Comparison of ENCODE assay signal across 9 mouse cellular contexts in genomic region chr2:26583640-26584039, GRCm38 (mm10). TPM values are rescaled to one million over a fixed set of nuclear protein-coding genes. Genes with fewer than 3 reads are reported as not detected.
A peak's percentile ranks its signal among the peaks of the same experiment; 100 is the strongest.
DNase-seq lines count a peak whose midpoint lies in the region; ATAC-seq lines count a peak whose summit lies in the region.
"Had no signal": no experiment of that assay in that cellular context is flagged by ENCODE, and none has a peak within 500 bp of the region (broad histone marks: within the 10 kb centered on the region; RNA-seq: fewer than 3 reads in every experiment).

No protein-coding gene starts in this region.

- no peak overlapping the region for H3K4me2 ChIP-seq in kidney, embryonic 14.5 days (replicated peaks; ENCODE audit: low read depth, low read length)
- H3K4me2 ChIP-seq in lung, embryonic 16.5 days (ENCODE audit: low read depth, low read length), result peak overlapping the region; percentile 45; the same call in 1 of the 2 replicates

- 37% methylated on average over 11 of the region's 11 CpGs for WGBS in kidney, embryonic 14.5 days
- WGBS in lung, embryonic 16.5 days, result 25% methylated on average over 11 of the region's 11 CpGs

- H3K9me3 ChIP-seq in kidney, embryonic 14.5 days (ENCODE audit: control insufficient read depth, low read length), result no peaks in the 10 kb centered on the region
- H3K9me3 ChIP-seq in lung, embryonic 16.5 days (ENCODE audit: control insufficient read depth, low read length), result no peaks in the 10 kb centered on the region

- H3K9ac ChIP-seq in kidney, embryonic 14.5 days (ENCODE audit: low read depth, low read length), result peak overlapping the region; percentile 53; the same call in 1 of the 2 replicates
- H3K9ac ChIP-seq in lung, embryonic 16.5 days (ENCODE audit: low read length), result peak overlapping the region; percentile 83

- peaks cover 16% of the 10 kb centered on the region for H3K4me1 ChIP-seq in kidney, embryonic 14.5 days (ENCODE audit: control insufficient read depth, insufficient read depth, low read length)
- H3K4me1 ChIP-seq in lung, embryonic 16.5 days (replicated peaks; ENCODE audit: control insufficient read depth, insufficient read depth, low read length), result peaks cover 17% of the 10 kb centered on the region

- no peaks in the 10 kb centered on the region for H3K36me3 ChIP-seq in kidney, embryonic 14.5 days (ENCODE audit: control insufficient read depth, insufficient read depth, low read length)
- H3K36me3 ChIP-seq in lung, embryonic 16.5 days (ENCODE audit: control insufficient read depth, insufficient read depth, low read length), result no peaks in the 10 kb centered on the region; the same call in 1 of the 2 replicates

- DNase-seq in gastrocnemius, postnatal 14 days, result peak; percentile 37
- DNase-seq in gastrocnemius, postnatal 4 days (ENCODE audit: low spot score in 2 of 2), result no peak
- peak; percentile 92 for DNase-seq in heart, adult 8-10 months (ENCODE audit: low spot score)
- no peak for DNase-seq in layer of hippocampus, adult 9-11 months
- DNase-seq in natural killer cell, adult 2 months (ENCODE audit: low spot score in 2 of 2), result no peak
- DNase-seq in spleen, postnatal 10 days (ENCODE audit: low spot score in 2 of 2), result no peak

- H3K4me3 ChIP-seq in kidney, embryonic 14.5 days (ENCODE audit: low read length), result peak overlapping the region; percentile 66; the same call in 1 of the 2 replicates
- peak overlapping the region; percentile 71 for H3K4me3 ChIP-seq in lung, embryonic 16.5 days (ENCODE audit: low read length)

- no peak for ATAC-seq in kidney, embryonic 14.5 days (ENCODE audit: low FRiP score, low TSS enrichment)
- peak; percentile 43 for ATAC-seq in lung, embryonic 16.5 days (ENCODE audit: low read depth)

- intact Hi-C loops in gastrocnemius, postnatal 14 days (cut with DNase I; ENCODE audit: low total_unique reads), result no loop called here

- no peaks in the 10 kb centered on the region for H3K27me3 ChIP-seq in kidney, embryonic 14.5 days (ENCODE audit: control insufficient read depth, insufficient read depth, low read length)
- H3K27me3 ChIP-seq in lung, embryonic 16.5 days (ENCODE audit: control insufficient read depth, insufficient read depth, low read depth, low read length), result no peaks in the 10 kb centered on the region

- peak overlapping the region; percentile 53 for H3K27ac ChIP-seq in kidney, embryonic 14.5 days (ENCODE audit: low read depth, low read length)
- H3K27ac ChIP-seq in lung, embryonic 16.5 days (ENCODE audit: low read length), result peak overlapping the region; percentile 87

RNA-seq across cellular contexts. Expression of gene Gm20532, which starts 2.8 kb away (rescaled TPM):
- total RNA-seq in gastrocnemius, postnatal 14 days (2021), result not detected
- not detected for total RNA-seq in gastrocnemius, postnatal 4 days (2021)
- total RNA-seq in heart, adult 8-10 months (2022), result not detected
- not detected in 2 replicates for polyA plus RNA-seq in kidney, embryonic 14.5 days (2014; fragmentation: Nextera tagmentation; extraction: Ambion mirVana)
- polyA plus RNA-seq in lung, embryonic 16.5 days (2015; fragmentation: Nextera tagmentation; extraction: Ambion mirVana), result not detected in 2 replicates
- polyA plus RNA-seq: erythroblast, embryonic 14.5 days had no signal

RNA-seq across cellular contexts. Expression of gene Egfl7, which starts 3.8 kb away (rescaled TPM):
- total RNA-seq in gastrocnemius, postnatal 14 days (2021), result 100 to 1,000 TPM in 1 of 2 experiments, 10 to 100 TPM in 1; 64.1 to 106 TPM
- total RNA-seq in gastrocnemius, postnatal 4 days (2021), result 100 to 1,000 TPM; 132 to 141 TPM
- total RNA-seq in heart, adult 8-10 months (2022), result 100 to 1,000 TPM; 122 to 172 (median 148) TPM
- polyA plus RNA-seq in kidney, embryonic 14.5 days (2014; fragmentation: Nextera tagmentation; extraction: Ambion mirVana), result 172 and 194 TPM in 2 replicates
- polyA plus RNA-seq in lung, embryonic 16.5 days (2015; fragmentation: Nextera tagmentation; extraction: Ambion mirVana), result 371 and 375 TPM in 2 replicates

RNA-seq across cellular contexts. Expression of gene Agpat2, which starts 20.6 kb away (rescaled TPM):
- total RNA-seq in gastrocnemius, postnatal 14 days (2021), result 1 to 10 TPM; 4.9 to 6.3 TPM
- 10 to 100 TPM; 12.1 to 19.0 TPM for total RNA-seq in gastrocnemius, postnatal 4 days (2021)
- total RNA-seq in heart, adult 8-10 months (2022), result 10 to 100 TPM; 51.1 to 65.9 (median 60.8) TPM
- 30.0 and 41.4 TPM in 2 replicates for polyA plus RNA-seq in kidney, embryonic 14.5 days (2014; fragmentation: Nextera tagmentation; extraction: Ambion mirVana)
- polyA plus RNA-seq in lung, embryonic 16.5 days (2015; fragmentation: Nextera tagmentation; extraction: Ambion mirVana), result 43.0 and 44.8 TPM in 2 replicates

RNA-seq across cellular contexts. Expression of gene Fam69b, which starts 44.6 kb away (rescaled TPM):
- total RNA-seq in gastrocnemius, postnatal 14 days (2021), result 1 to 10 TPM; 1.4 to 3.1 TPM
- total RNA-seq in gastrocnemius, postnatal 4 days (2021), result 1 to 10 TPM; 2.6 to 4.0 TPM
- 10 to 100 TPM; 15.0 to 26.6 (median 20.9) TPM for total RNA-seq in heart, adult 8-10 months (2022)
- 30.3 and 39.1 TPM in 2 replicates for polyA plus RNA-seq in kidney, embryonic 14.5 days (2014; fragmentation: Nextera tagmentation; extraction: Ambion mirVana)
- polyA plus RNA-seq in lung, embryonic 16.5 days (2015; fragmentation: Nextera tagmentation; extraction: Ambion mirVana), result 16.5 and 17.1 TPM in 2 replicates
- polyA plus RNA-seq: erythroblast, embryonic 14.5 days had no signal

Comparison
In these comparisons a context has a peak if more than half of its experiments do, and no peak if none do; other contexts are left out.
1. DNase-seq: peak in gastrocnemius, postnatal 14 days (single experiment) and heart, adult 8-10 months (single experiment); none in gastrocnemius, postnatal 4 days (0 of 2), layer of hippocampus, adult 9-11 months (single experiment), natural killer cell, adult 2 months (0 of 2) and spleen, postnatal 10 days (0 of 2).